Mouse (Mus musculus) CH12F3 (cell line): ENCODE measurements around the gene Trmt61a.

ENCODE experiments used
- in situ Hi-C: fragments of 300-500 bp; cut with MboI; formaldehyde crosslinking; loops from 2 replicates; pipeline ENCODE4 v1.14.3; 2020; ENCODE audit warnings: low sequenced_read_pairs

Gene Trmt61a

GRCm38 (mm10) chr12:111725338-111726121 is 47.6 kb downstream of the Trmt61a start:
- in situ Hi-C loops = loop anchor here (10.0 kb wide), 1 partner anchor 229 kb away; no protein-coding TSS in a partner anchor

- in situ Hi-C loops = loop anchor here (10.0 kb wide), 1 partner anchor 229 kb away; no protein-coding TSS in a partner anchor
These were observed 48.2 kb downstream of the Trmt61a start for GRCm38 (mm10) chr12:111726122-111726463.

GRCm38 (mm10) chr12:111727956-111728355 is 50.1 kb downstream of the Trmt61a start:
- in situ Hi-C loops = loop anchor here (10.0 kb wide), 1 partner anchor 227 kb away; no protein-coding TSS in a partner anchor

GRCm38 (mm10) chr12:111731822-111732807 is 54.2 kb downstream of the Trmt61a start:
- in situ Hi-C loops = no loop called here

GRCm38 (mm10) chr12:111732921-111733320 is 55.0 kb downstream of the Trmt61a start:
- in situ Hi-C loops = no loop called here
